Mouse (Mus musculus) spleen, postnatal 10 days (tissue): ENCODE data around the gene Pola2.

Experiments
- DNase-seq, 2 experiments: peaks; one replicate each; pipeline ENCODE4 v3.0.0; 2021 to 2022; ENCODE audit warnings: low spot score in 2 of 2

Pola2 gene

DNA sequence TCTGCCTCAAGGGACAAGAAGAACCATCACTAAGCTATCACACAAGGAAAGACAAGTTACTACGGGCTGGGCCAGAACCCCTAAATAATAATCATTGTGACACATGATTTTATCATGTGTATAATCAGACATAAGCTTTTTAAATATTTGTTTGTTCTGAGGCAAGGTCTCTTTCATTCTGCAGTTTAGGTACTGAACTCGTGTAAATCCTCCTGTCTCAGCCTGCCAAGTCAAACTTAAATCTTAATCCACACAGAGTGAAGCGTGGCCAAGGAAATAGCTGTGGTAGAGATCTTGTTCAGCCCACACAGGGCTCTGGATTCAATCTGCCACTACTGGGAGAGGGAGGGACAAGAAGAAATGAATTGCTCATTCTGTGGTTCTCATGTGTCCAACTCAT is 56.7 kb downstream of the Pola2 start:
- no peak for DNase-seq

DNA sequence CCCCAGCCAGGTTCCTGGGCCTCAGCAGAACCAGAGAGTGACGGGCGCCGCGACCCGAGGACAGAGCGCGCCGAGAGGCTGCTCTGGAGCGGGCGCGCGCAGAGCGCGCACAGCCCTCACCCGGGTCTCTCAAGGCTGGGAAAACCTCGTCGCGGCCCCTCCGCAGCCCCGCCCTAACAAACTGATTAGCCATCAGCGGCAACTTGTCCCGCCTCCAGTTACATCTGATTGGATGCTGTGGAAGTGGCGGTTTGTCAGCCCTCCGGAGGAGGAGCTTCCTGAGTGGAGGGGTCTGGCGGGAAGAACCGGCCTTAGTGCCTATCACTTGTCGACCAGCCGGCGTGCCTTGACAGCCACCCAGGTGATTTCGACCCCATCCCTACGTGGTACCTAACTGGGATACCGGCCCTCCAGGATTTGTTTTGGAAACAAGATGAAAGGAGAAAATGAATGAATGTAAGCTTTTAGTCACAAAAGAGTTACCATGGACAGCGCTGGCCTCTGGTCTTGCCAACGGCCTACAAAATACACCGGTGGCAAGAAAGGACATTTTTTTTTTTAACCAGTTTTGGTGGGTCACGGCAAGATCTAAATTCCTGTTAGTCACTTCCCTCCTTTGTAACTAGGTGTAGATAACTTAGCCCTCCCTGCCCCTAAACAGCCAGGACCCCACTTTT is 69.9 kb downstream of the Pola2 start, which contains the start of gene Tigd3:
Gene Tigd3, minus strand, starts transcription at position 148 of the 677 bp plus-strand sequence.
- peak; percentile 96 to 97 for DNase-seq

DNA sequence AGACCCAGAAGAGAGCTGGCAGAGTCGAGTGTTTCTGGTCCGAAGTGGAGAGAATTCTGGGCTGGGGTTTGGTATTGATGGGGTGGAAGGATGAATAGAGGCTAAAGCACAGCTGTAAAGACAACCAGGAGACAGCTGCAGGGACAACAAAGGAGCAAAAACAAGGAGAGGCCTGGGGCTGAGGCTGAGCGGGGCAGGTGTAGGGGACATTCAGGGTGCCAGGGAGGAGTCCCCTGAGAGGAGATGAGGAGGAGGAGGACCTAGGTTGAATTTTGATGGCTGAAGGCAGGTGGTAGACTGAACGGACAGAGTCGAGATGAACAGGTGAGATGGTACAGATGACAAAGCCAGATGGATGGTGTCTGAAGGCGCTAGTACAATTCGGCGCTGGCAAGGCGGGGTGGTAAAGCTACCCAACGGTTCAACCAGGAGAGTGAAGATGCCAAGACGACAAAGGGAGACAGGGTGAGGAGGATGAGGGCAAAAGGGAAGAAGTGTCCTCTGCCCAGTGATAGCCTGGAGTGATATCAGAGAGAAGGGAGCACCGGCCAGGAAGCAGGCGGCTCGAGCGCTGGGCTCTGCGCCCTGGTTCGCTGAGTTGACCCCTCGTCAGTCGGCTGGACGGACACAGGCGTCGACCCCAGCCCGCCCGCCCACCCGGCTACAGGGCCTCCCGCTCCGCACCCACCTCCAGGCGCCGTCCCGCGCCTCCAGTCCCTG is 70.6 kb downstream of the Pola2 start:
- peak in 1 of 2 experiments; percentile 18 for DNase-seq

DNA sequence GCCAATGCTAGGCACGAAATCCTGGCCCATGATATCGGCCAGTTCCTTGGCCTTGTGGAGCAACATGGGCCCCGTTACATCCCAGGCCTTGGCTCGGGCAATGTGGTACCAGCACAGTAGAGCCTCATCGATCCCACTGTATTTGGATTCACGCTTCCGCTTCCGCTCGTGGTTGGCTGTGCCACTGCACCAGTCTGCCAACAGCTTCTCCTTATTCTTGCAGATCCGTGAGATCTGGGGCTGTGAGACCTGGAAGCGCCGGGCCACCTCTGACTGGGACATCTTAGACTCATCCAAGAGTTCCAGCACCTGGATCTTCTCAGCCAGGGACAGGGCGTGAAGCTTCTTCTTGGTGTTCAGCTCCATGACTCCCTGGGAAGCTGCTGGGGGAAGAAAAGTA is 71.3 kb downstream of the Pola2 start:
- no peak for DNase-seq

DNA sequence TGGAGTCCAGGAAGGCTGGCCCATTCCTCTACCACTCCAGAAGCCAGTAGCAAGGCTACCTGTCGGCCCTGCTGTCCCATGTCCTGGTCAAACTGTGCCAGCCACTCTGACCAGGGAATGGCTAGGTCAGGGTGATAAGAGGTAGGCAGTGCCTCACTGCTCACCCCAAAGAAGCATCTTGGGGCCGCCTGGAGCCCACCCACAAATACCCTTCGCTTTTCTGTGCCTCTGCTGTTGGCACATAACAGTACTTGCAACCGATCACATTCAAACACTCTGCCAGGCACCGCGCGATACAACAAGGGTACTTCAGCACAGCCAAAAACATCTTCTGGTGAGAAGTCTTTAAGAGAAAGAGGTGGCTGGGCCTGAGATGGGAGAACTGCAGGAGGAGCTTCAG is 71.7 kb downstream of the Pola2 start:
- no peak for DNase-seq

DNA sequence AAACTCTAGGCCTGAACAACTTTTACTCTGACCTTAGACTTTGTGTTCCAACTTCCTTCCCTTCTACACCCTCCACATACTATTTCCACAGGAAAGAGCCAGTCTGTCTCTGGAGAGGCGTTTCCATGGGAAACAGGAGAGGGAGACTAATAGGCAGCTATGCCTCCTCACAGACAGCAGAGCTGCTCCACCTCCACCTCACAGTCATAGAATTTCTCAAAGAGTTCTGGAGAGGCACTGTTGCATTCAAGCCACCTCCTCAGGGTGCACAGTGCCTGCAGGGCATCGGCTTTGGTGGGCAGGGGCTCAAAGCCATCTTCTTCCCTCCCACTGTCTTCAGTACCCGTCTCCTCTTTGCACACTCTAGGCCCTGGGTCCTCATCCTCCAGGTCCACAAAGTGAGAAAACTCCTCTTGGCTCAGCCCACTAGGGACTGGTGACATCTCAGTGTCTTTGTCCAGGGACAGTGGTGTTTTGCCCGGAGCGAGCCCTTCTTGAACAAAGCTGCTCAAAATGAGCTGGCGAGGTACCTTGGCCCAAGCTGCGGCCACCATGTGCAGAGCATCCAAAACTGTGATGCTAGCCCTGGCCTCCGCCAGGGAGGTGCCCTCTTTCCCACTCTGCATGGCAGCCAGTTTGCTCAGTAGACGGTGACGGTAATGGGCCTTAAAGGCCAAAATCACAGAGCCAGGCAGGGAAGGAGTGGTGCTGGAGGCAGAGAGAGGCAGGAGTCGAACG is 72.3 kb downstream of the Pola2 start:
- no peak for DNase-seq
